Mouse (Mus musculus) layer of hippocampus, postnatal 36 days (tissue): Measurements from ENCODE around the gene Nap1l4. TPM values are rescaled to one million over a fixed set of nuclear protein-coding genes. Genes with fewer than 3 reads are reported as not detected.

Experiments
- DNase-seq, 2 experiments: peaks; one replicate each; pipeline ENCODE4 v3.0.0; 2022
- total RNA-seq, 2 experiments: library from RNA; stranded (reverse); gene quantifications; 2 replicates each; pipeline ENCODE4 v1.2.3; 2021

The Nap1l4 gene
- total RNA-seq, 2 experiments from 2014 or later = 114 to 122 TPM

DNA sequence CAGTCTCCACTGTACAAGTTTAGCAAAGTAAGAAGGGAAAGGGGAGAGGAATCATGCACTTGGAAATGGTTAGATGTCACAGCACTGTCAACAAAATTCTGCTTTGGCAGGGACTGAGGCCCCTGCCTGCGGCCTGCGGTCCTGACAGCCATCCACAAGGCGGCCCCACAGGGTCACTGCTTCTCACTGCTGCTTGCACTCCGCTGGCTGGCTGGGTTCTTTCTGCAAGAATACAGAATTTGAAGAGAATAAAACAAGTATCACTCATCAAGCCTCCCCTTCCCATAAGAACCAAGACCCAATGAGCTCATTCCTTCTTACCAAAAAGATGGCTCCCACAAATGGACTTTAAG, 34.5 kb downstream of the Nap1l4 start:
- DNase-seq = no peak

DNA sequence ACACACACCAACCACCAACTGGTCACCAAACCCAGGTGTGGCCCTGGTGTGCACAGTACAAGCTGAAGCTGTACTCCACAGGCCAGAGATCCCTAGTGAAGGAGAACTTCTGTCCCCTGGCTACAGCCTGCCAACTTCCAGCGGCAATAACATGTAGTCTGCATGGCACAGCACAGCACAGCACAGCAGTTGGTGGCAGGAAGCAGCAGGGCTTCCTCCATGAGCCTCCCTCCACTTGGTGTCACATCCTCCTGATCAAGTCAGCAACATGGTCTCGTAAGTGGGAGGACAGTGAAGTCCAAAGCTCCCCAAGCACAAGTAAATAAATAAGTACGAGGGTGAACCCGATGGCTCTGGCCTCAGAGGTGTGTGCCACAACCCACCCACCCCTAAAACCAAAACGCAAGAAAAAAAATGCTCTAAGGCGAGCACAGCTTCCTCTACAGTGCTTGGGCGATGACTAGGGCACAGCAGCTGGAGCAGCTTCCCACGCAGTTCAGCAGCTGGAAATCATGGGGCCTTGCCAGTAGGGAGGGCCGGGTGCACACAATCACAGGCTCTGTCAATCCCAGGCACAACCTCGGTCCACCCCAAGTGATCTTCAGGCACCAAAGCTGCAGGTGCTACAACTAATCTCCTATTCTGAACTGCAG, 35.0 kb downstream of the Nap1l4 start:
- DNase-seq = no peak

DNA sequence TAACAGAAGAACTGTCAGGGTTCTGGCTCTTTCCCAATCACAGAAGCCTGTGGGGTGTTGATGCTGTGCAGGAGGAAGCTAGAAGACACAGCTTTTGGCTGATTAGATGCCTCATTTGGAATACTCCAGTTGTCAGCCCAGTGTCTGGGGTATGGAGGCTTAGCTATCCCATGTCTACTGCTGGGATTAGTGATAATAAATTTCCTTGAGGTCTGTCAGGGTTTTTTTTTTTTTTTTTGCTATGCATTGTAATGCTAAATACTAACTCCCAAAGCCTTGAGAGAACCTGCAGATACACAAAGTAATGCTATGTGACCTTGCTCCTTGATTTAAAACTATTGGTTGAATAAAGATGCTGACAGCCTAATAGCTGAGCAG, 37.6 kb downstream of the Nap1l4 start:
- DNase-seq = no peak

DNA sequence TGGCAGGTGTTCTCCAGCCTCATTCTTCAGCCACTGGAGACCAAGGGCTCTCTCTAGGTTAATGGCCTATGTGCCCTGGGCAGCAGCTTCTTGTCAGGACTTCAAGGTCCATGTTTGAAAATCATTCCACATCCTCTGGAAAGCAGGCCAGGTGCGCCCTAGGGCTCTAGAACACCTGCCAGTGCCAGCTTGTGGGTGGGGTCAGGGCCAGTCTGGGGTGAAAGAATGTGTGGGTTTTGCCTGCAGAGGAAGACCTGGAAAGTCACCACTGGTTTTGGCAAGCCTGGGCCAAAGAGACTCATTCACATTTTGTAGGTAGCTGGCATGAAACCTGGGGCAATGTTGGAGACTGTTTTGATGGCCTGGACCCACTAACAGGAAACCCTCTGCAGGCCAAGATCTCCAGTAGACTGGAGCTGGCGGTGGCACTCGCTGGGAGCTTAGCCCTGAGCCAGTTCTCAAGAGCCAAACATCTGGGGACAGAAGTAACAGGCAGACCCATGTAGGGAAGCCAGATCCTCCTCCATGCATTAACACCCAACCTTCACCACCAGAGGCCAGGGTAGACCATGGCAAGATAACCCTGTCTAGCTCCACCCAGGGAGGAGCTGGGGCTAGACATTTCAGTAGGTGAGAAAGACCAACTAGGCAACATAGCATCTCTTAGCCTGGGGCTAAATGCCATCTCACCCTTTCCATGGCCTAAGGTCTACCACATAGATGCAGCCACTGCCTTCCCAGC, 38.1 kb downstream of the Nap1l4 start:
- DNase-seq = no peak

DNA sequence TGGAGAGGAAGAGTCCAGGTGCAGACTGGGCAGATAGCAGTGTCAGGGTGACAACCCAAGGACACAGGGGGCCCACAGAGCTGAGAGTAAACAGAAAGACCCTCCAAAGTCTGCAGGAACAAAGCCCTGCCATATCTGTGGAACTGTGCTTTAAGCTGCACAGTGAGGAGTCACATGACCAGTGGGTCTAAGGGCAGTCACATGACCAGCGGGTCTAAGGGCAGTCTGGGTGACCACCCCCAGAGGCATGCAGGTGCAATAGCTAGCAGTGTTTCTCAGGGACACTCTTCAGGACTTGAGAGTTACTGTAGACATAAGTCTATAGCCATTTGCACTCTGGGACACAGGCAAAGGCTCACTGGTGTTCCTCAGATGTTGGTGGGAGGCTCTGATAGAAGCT, 39.3 kb downstream of the Nap1l4 start:
- no peak for DNase-seq

DNA sequence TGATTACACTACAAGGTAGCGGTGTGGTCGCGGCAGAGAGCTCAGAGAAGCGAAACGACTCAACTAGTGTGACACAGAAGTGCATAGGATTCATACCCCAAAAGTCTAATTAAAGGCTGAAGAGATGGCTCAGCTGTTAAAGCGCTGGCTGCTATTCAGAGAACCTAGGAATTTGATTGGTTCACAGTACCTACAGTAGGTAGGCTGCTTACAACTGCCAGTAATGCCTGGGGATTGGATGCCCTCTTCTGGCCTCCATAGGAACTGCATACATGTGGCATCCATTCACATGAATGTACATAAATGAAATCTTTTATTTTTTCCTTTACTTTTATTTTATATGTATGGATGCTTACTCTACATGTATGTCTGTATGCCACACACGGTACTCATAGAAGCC, 42.2 kb downstream of the Nap1l4 start:
- DNase-seq = peak in 1 of 2 experiments; percentile 17

DNA sequence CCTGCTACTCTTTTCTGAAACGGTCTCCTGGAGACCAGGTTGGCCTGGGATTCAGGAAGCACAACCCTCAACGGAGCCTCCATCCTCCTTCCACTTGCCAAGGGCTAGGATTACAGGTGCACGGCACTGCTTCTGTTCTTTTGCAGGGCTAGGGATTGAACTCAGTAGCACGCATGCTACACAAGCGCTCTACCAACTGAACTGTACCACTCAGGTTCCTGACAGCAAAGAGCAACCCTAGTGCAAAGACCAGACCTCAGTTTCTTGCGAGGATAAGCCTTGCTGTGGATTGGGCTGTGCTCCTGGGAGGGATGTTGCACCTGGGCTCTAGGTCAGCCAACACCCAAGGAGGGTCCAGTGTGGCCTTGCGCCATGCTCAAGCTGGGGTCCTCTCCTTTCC, 42.6 kb downstream of the Nap1l4 start:
- no peak for DNase-seq

DNA sequence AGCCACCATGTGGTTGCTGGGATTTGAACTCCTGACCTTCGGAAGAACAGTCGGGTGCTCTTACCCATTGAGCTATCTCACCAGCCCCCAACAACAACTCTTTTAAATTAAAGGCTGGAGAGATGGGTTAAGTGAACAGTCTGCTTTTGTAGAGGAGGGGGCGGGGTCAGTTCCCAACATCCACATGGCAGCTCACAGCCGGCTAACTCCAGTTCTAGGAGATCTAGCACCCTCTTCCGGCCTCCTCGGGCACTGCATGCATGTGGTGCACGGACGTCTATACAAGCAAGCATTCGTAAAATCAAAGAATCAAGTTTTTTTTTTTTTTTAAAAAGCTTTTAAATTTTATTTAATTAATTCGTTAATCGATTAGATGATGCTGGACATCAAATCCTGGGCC, 43.1 kb downstream of the Nap1l4 start:
- peak; percentile 57 to 61 for DNase-seq

DNA sequence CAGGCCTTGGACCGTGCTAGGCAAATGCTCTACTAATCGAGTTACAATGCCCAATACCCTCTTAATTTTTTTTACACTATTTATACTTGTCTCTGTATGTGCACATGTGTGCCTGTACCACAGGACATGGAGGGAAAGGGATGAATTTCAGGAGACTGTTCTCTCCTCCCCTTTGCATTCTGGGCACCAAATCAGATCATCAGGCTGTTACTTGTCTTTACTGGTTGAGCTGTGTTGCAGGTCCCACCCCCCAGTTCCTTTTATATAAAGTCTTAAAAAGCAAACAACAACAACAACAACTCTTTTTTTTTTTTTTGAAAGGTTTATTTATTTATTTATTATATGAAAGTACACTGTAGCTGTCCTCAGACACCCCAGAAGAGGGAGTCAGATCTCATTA, 43.5 kb downstream of the Nap1l4 start:
- no peak for DNase-seq

DNA sequence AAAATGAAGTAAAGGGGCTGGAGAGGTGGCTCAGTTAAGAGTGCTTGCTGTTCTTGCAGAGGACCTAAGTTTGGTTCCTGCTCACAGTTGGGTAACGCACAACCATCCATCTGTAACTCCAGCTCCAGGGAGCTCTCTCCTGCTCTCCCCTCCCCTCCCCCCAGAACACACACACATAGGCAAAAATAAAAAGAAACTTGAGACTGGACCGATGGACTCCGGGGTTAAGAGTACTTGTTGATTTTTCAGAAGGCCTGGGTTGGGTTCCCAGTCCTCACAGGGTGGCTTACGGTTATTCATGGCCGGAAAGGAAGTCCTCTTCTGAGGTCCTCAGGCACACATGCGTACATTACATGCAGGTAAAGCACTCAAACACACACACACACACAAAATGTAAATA, 45.0 kb downstream of the Nap1l4 start:
- no peak for DNase-seq

DNA sequence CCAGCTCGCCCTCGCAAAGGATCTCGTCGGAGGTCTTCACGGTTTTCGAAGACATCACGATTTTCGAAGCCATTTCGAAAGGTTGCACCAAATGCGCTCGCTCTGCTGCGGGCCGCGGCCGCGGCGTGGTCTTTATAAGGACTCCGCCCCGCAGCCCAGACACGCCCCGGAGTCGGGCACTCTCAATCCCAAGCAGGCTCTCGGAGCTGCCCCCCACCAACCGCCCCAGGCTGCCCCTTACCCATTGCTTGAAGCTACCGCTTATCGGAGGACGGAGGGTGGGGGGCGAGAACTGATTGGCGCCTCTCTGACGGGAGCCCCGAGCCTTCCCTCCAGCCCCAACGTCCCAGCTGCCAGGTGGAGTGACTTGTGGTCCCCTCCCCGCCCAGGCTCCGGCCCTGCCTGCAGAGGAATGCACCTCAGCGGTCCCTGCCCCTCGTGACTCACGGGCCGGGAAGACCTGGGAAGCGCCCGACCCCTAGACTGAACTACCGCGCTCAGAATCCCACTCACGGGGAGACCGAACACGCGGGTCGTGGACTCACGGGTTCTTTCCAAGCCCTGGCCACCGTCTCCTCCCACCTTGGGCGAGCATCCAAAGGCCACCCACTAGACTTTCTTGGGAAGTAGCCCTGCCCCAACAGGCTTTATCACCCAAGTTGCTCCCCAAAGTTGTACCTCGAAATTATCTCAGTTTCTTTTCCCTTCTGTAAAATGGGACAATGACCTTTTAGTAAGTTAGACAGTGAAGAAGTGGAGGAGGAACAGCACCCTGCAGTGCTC, 46.3 kb downstream of the Nap1l4 start, which contains the start of gene Phlda2:
Gene Phlda2, minus strand, starts transcription at position 733 of the 783 bp plus-strand sequence.
- DNase-seq = no peak

DNA sequence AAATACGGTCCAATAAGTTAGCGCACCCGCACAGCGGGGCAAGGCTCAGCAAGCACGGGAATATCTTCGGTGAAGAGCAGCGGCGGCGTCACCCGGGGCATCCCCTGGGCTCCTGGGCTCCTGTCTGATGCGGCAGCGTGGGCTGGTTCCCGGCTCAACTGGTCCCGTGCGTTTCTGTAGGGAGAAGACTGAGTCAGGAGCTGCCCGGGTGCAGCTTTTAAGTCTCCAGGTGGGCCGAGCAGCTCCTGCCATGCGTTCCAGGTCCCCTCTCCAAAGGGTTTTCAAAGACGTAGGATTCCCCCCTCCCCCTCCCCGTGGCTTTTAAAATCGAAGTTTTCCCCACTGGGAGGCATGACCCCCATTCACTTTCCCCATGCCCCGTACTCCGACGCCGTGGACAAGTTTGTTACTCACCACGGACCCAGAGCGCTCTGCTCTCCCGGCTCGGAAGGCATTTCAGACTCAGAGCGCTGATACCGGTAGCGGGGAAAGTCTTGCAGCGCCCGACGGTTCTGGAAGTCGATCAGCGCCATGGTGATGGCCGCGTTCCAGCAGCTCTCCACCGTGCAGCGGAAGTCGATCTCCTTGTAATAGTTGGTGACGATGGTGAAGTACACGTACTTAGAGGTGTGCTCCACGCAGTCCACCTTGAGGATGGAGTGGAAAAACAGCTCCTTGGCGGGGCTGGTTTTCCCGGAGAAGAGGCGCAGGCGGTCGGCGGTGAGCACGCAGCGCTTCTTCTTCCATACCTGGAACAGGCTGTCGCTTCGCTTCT, 47.1 kb downstream of the Nap1l4 start:
- DNase-seq = peak; percentile 16 to 26

DNA sequence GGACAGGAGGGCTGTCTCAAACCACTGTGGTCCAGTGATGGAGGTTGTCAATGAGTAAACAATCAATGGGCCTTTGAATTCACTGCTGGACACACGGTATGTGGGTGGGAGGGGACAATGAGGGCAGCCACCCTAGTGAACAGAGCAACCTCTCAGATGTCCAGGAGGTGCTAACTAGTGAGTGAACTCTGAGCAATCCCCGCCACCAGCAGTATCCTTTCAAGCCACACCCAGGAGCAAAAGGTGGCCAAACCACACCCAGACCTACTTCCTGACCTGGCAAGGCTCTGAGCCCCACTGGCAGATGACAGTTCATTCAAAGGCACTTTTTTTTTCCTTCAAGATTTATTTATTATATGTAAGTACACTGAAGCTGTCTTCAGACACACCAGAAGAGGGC, 48.0 kb downstream of the Nap1l4 start:
- DNase-seq = no peak

DNA sequence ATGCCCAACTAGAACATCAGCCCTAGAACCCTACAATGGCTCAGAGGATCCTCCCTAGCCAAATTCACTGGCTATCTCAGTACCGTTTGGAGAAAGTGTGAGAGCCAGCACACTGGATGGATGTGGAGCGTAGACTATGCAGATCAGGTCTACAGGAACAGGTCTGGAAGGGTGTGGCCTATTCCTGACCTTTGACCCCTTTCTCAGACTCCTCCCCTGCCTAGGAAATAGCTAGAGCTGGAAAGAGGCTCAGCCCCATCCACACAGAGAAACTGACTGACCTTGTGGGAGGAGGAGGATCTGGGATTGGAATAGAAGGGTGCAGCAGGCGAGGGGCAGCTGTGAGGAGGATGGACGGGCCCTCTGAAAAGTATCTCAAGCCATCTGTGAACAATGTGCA, 50.3 kb downstream of the Nap1l4 start:
- DNase-seq = no peak

DNA sequence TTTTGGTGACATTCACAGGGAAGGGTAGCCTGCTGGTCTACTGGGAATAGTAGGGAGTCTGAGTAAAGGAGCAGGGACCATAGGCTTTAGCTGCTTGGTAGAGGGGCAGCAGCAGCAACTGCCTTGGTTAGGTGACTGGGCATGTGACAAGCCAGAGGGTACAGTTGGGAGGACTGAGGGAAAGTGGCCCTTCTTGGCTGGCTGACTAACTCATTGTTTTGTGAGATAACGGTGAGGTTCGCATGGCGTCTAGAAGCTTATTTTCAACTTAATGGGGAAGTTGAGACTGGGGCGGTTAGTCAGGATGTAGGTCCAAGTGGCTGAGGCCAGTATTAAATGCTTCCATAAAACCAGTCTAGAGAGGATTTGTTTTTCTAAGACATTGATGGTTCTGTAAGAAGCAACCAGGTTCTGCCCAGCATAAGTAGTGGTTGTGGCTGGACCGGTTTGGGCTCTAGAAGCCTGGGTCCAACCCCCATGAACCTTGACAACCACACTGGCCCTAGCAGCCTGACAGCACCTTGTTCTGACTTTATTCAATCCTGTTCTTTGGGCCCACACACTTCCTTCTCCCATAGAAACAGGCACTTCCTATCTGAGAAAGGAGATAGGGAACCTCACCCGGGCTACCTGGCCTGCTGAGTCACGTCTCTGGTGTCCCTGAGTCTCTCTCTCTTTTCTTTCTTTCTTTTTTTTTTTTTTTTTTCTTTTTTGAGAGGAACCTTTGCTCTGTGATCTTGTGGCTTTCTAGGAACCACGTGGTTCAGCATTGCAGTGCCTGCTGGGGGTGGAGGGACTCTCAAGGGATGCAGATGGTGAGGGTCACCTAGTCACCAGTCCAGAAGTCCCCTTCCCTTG, 53.6 kb downstream of the Nap1l4 start:
- no peak for DNase-seq

DNA sequence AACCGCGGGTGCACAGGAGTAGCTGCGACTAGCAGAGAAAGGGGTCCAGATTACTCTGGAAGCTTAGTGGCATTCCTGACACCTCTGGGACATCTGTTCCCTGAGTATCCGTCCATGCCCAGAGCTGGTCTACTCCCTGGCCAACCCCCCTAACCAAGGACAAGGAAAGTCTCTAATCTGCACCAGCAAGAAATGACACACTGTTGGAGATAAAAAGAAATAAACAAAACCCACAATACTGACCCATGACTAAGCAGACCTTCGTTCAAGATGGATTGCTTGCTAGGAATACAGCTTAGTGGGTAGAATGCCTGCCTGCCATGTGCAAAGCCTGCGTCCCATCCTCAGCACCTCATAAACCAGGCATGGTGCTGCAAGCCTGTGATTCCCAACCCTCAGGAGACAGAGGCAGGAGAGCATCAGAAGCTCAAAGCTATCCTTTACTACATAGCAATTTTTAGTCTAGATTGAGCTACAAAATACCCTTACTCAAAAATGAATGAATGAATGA, 55.2 kb downstream of the Nap1l4 start:
- no peak for DNase-seq

DNA sequence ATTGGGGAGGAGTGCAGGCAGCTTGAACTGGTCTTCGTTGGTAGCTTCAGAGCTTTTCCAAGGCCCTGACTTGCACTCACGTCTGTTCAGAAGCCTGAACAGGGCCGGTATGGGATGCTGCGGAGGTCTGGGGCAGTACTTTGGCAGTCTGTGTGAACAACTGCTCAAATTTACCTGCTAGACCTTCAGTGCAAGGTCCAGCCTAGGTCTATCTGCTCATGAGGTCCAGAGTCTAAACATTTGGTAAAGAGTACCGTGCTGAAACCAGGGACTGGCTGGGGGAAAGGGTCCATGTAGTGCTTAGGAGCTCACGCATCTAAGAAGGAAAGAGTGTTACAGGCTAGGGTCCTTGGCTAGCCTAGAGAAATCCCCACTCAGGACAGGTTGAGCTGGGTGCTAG, 59.2 kb downstream of the Nap1l4 start:
- no peak for DNase-seq

DNA sequence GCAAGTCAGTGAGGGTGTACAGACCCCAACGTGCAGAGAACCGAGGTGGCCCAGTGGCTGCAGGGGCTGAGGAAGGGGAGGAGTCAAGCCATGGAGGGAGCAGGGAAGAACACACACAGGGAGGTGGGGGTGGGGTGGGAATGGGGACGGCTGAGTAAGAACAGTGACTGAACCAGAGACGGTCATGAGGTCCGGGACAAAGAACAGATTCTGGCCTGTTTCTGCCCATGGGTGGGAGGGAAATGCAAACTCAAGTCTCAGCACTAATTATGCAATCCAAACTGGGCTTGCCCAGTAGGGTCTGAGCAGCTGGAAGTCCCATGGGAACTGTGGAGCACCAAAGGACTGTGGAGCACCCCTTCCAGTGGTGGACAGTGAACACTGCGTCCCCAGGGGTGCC, 66.4 kb downstream of the Nap1l4 start:
- no peak for DNase-seq

DNA sequence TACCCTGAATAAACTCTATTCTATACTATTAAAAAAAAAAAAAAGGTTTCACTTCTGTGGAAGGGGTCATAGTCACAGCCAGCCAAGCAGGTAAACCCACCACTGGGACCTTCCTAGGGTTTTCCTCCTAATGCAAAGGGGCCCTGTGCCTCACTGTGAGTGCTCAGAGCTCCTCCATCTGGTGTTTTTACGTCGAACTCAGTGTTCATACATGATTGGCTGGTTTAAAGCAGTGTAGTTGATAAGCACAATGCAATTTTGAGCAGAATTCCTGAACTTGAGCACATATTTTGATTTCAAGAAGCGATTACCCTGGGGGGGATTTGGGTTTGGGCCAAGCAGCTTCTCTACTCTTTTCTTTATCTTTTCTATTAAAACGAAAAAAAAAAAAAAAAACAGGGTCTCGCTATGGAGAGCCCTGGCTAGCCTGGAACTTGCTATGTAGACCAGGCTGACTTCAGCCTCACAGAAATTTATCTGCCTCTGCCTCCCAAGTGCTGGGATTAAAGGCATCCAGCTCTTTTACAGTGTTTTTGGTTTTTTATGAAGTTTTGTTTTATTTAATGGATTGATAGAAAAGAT, 67.0 kb downstream of the Nap1l4 start:
- DNase-seq = no peak

DNA sequence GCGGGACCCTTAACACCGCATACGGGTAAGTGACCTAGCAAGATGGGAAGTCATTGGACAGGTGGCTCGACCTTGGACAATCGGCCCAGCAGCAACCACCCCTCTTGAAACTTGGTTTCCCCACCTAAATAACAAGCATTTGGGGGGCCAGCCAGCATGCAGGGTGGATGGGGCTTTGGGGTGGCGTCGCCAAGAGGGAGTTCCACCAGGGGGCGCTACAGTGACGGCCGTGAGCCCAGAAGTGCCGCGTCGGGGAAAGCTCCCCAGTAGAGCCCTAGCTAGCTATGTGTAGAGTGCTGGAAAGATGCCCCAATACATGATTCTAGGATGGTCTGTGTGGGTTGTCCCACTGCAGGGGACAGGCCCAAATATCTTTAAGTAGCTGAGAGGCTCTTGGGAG, 68.4 kb downstream of the Nap1l4 start:
- peak; percentile 33 to 38 for DNase-seq

DNA sequence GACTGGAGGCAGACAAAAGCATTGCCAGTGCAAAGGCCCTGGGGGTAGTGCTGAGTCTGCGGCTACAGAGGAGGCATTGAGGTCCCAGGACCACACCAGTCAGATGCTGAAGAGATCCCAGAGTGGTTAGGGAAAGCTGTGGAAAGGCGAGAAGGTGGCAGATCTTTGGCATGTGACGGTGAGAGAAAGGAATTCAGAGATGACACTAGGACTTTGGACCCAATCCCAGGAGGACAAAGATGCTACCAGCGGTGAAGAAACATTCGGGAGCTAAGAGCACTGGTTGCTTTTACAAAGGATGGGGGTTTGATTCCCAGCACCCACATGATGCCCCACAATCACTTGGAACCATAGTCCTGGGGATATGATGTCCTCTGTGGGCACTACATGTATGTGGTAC, 71.1 kb downstream of the Nap1l4 start:
- no peak for DNase-seq
